Mouse (Mus musculus) thymus, postnatal 14 days (tissue): ENCODE data around the gene Nfu1.

ENCODE experiments used
- DNase-seq: peaks from one replicate; pipeline ENCODE4 v3.0.0; 2021

The Nfu1 gene

DNA sequence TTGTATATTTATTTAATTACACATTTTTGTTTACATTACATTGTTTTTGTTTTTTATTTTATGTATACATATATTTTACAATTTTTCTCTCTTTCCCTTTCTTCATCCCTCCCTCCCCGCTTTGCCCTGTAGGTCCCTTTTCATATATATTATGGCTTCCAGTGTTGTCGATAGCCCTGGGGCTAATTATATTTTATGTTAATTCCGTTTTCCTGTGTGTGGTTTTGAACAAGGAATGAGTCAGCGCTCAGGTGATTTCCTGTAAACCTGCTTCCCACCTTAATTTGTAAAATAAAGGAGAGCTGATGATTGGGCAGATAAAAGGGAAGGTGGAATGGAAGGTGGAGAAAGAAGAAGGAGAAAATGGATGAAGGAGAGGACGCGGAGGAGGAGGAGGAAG, at the start of gene Nfu1:
TSS of gene Nfu1 (plus strand) at position 350 of the 400 bp plus-strand sequence.
- DNase-seq = no peak

- DNase-seq = no peak
Measured at GRCm38 (mm10) chr6:86963987-86964685, 44.9 kb upstream of the Nfu1 start.

GRCm38 (mm10) chr6:86967166-86967565, 41.9 kb upstream of the Nfu1 start:
- no peak for DNase-seq

DNA sequence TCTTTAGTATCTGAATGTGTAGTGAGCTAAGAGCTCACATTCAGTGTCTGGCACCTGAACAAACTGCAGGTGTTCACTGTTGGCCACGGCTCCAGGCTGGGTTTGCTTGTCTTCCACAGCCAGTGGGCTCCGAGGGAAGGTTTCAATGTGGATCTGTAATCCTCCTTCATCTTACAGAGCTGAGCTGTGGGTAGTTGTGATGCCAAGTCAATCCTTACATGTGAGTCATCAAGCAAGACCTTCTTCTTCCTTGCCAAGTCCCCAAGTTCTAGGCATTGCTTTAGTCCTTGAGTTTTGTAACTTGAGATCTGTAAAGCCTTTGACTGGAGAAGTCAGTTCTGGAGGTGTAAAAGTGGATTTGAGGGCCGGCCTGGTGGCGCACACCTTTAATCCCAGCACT, 35.1 kb upstream of the Nfu1 start:
- no peak for DNase-seq

- DNase-seq = no peak
Measured at GRCm38 (mm10) chr6:86978156-86978908, 30.7 kb upstream of the Nfu1 start.

- DNase-seq = no peak
Measured at GRCm38 (mm10) chr6:86978909-86979265, 30.1 kb upstream of the Nfu1 start.

GRCm38 (mm10) chr6:86981206-86981605, 27.8 kb upstream of the Nfu1 start:
- no peak for DNase-seq

DNA sequence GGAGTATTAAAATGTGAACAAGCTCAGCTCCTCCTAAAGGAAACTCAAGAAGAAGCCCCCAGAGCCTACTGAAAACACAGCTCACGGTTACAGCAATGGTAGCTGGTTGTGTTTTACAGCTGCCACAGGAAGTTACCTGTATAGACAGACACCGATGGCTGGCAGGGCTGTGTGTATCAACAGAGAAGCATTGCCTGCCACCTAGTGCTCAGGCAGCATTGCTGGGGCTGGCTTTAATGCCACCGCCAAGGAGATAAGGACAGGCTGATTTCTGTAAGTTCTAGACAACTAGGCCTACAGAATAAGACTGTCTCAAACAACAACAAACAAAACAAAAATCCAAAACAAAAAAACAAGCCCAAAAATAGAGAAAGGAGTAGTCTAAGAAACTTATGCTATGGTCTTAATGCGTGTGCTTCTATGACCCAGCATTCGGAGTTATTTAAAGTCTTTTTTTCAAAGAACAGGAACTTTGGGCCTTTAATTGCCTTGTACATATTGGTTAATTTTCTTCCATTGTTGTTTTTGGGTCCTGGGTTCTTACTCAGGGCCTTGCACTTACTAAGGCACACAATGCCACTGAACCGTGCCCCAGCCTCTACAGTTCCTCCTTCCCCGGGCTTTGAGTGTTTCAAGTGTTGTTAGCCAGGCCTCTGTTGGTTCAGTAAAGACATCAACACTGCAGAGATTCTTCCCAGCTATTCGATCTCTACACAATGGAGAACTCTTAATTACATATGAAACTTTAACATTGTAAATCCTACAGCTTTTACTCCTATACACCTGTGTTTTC, 23.5 kb upstream of the Nfu1 start:
- DNase-seq = no peak

- DNase-seq = no peak
Measured at GRCm38 (mm10) chr6:86989576-86989975, 19.5 kb upstream of the Nfu1 start.

DNA sequence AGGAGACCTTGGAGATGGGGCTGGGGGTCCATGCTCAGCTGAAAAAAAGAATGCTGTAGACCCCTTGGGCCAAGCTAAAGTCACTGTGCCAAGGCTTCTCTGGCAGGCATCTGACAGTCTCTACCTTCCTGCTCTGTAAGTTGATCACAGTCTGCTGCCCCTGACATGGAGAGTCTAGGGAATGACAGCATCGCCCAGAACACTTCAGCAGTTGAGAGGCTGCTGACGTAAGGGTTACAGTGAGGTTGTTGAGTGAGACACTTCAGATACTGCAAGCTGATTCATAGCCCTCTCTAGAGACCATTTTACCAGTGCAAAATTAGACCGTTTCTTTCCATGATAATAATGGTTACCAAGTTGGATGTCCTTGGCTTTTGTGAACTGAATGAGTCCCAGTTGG, 18.0 kb upstream of the Nfu1 start:
- no peak for DNase-seq

GRCm38 (mm10) chr6:86992349-86992748, 16.7 kb upstream of the Nfu1 start:
- DNase-seq = no peak

GRCm38 (mm10) chr6:86994254-86994653, 14.8 kb upstream of the Nfu1 start:
- no peak for DNase-seq

- DNase-seq = no peak
Measured at GRCm38 (mm10) chr6:86996629-86997307, 12.3 kb upstream of the Nfu1 start.

- no peak for DNase-seq
Measured at GRCm38 (mm10) chr6:86997360-86997759, 11.7 kb upstream of the Nfu1 start.

- DNase-seq = no peak
Measured at GRCm38 (mm10) chr6:87001995-87002394, 7.0 kb upstream of the Nfu1 start.

GRCm38 (mm10) chr6:87002521-87003055, 6.4 kb upstream of the Nfu1 start:
- DNase-seq = peak; percentile 78

- no peak for DNase-seq
Measured at GRCm38 (mm10) chr6:87004099-87004498, 4.9 kb upstream of the Nfu1 start.

GRCm38 (mm10) chr6:87005577-87005976, 3.5 kb upstream of the Nfu1 start:
- no peak for DNase-seq

DNA sequence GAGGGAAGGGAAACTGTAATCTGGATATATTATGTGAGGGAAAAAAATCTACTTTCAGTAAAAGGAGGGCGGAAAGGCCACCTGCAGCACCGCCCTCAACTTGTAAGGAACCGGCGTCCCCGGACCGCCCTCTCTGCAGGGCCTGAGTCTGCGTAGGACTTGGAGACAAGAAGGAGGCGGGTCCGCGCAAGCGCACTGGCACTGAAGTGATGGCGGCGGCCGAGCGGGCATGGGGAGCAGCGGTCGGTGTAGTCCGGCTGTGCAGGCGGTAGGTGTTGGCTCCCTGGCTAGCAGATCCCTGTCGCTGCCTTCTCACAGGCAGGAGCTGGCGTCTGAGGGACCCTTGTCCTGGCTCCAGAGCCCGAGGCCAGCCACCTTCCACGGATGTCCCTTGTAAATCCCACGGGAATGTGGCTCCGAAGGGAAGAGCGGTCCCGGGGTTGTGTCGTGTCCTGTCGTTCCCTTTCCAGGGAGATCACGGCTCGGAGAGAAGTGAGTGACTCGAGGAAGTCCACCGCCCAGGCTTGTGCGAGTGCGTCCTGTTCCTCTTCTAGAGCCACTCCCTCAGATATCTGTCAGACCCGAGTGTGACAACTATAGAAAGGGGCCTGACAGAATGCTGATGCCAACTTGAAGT, 774 bp downstream of the Nfu1 start:
- peak; percentile 97 for DNase-seq

- peak; percentile 62 for DNase-seq
Measured at GRCm38 (mm10) chr6:87016916-87017315, 7.9 kb downstream of the Nfu1 start.

GRCm38 (mm10) chr6:87018874-87019273, 9.8 kb downstream of the Nfu1 start:
- no peak for DNase-seq

- no peak for DNase-seq
Measured at GRCm38 (mm10) chr6:87021791-87022190, 12.8 kb downstream of the Nfu1 start.
